Mouse (Mus musculus) right cerebral cortex, postnatal 25 days (tissue): ENCODE data around the gene Rimbp3.
"Not testable (repeated sequence)": the region's sequence is repeated elsewhere in the genome, so short reads cannot be mapped to it uniquely, and the experiment has no call there.

Experiments used
- DNase-seq: peaks from one replicate; pipeline ENCODE4 v3.0.0; 2022

Gene Rimbp3

GRCm38 (mm10) chr16:17220127-17220733 is 11.8 kb downstream of the Rimbp3 start:
- DNase-seq: no peak

- DNase-seq: peak; percentile 98
These were observed 13.8 kb downstream of the Rimbp3 start for GRCm38 (mm10) chr16:17222197-17222596.

GRCm38 (mm10) chr16:17225584-17225983 is 17.2 kb downstream of the Rimbp3 start:
- no peak for DNase-seq

- DNase-seq: no peak
These were observed 18.1 kb downstream of the Rimbp3 start for GRCm38 (mm10) chr16:17226496-17226895.

GRCm38 (mm10) chr16:17231523-17231922 is 23.1 kb downstream of the Rimbp3 start:
- not testable (repeated sequence) for DNase-seq

GRCm38 (mm10) chr16:17232794-17233701 is 24.6 kb downstream of the Rimbp3 start, which contains the start of gene Hic2:
Hic2 (plus strand) TSS chr16:17233572.
- DNase-seq: peak; percentile 87

GRCm38 (mm10) chr16:17233702-17234498 is 25.5 kb downstream of the Rimbp3 start:
- DNase-seq: peak; percentile 34

GRCm38 (mm10) chr16:17234499-17234895 is 26.1 kb downstream of the Rimbp3 start:
- DNase-seq: peak; percentile 53

GRCm38 (mm10) chr16:17234916-17235665 is 26.7 kb downstream of the Rimbp3 start:
- DNase-seq: peak; percentile 70

GRCm38 (mm10) chr16:17237634-17238033 is 29.2 kb downstream of the Rimbp3 start:
- no peak for DNase-seq

- DNase-seq: no peak
These were observed 31.0 kb downstream of the Rimbp3 start for GRCm38 (mm10) chr16:17239409-17239808.

GRCm38 (mm10) chr16:17243731-17244130 is 35.3 kb downstream of the Rimbp3 start:
- no peak for DNase-seq

GRCm38 (mm10) chr16:17244996-17245395 is 36.6 kb downstream of the Rimbp3 start:
- no peak for DNase-seq

GRCm38 (mm10) chr16:17247727-17248126 is 39.3 kb downstream of the Rimbp3 start:
- DNase-seq: no peak

- no peak for DNase-seq
These were observed 40.7 kb downstream of the Rimbp3 start for GRCm38 (mm10) chr16:17249135-17249534.

- no peak for DNase-seq
These were observed 43.1 kb downstream of the Rimbp3 start for GRCm38 (mm10) chr16:17251539-17251938.

GRCm38 (mm10) chr16:17252086-17252726 is 43.8 kb downstream of the Rimbp3 start:
- DNase-seq: no peak

GRCm38 (mm10) chr16:17252841-17253240 is 44.4 kb downstream of the Rimbp3 start:
- DNase-seq: no peak

- DNase-seq: no peak
These were observed 45.7 kb downstream of the Rimbp3 start for GRCm38 (mm10) chr16:17254005-17254597.

GRCm38 (mm10) chr16:17255270-17255669 is 46.9 kb downstream of the Rimbp3 start:
- no peak for DNase-seq

- no peak for DNase-seq
These were observed 49.0 kb downstream of the Rimbp3 start for GRCm38 (mm10) chr16:17257359-17257821.
